Mouse (Mus musculus) stomach, postnatal 0 days (tissue): ENCODE data around the gene Baiap2.

Source experiments
- CTCF ChIP-seq: IDR thresholded peaks from 2 replicates; pipeline ENCODE4 v1.5.1; 2016; ENCODE audit warnings: antibody characterized with exemption, low read depth, mild to moderate bottlenecking, moderate library complexity
- EP300 ChIP-seq: optimal IDR thresholded peaks from 2 replicates; pipeline ENCODE3; 2016; ENCODE audit warnings: antibody characterized with exemption

- TF ChIP-seq CTCF, result no peak
- TF ChIP-seq EP300, result no peak
These were observed 108.7 kb downstream of the Baiap2 start for GRCm38 (mm10) chr11:120051124-120051811.
